Mouse (Mus musculus): ENCODE measurements around the gene Pbxip1. TPM values are rescaled to one million over a fixed set of nuclear protein-coding genes. Genes with fewer than 3 reads are reported as not detected.

The Pbxip1 gene
- total RNA-seq, 1 experiment from 2014 or later: 196 TPM

DNA sequence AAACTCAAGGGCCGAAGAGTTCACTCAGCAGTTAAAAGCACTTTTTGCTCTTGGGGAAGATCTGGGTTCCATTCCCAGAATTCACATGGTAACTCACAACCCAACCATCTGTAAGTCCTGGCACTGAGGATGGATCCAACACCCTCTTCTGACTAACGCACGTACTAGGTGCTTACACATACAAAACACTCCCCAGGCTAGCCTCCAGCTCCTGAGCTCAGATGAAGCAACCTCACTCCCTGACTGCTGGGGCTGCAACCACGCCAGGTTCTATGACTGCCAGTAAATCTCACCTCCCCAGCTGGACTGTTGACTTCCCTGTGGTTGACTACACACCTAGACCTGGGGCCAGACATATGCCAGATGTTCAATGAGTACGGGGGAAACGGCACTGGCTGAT is 29.6 kb upstream of the Pbxip1 start:
- no peak for ATAC-seq (ENCODE audit: extremely low read depth, insufficient number of reproducible peaks, low FRiP score, poor library complexity, severe bottlenecking)

DNA sequence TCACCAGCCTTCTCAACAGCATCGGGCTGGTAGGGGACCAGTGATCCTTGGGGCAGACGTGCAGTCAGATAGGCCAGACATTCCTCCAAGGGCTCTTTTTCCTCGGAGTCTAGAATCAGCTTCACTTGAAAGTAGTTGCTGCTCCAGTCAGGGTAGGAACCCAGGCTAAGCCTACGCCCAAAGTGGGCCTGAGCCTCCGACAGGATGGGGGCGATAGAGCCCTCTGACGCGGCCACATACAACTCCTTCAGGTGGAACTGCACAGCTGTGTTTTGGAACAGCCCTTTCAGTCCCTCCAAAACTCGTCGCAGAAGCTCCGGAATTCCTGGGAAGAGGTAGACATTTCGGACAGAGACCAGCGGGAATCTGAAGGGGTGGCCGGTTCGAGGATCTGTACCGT is 28.1 kb upstream of the Pbxip1 start:
- no peak for ATAC-seq (ENCODE audit: extremely low read depth, insufficient number of reproducible peaks, low FRiP score, poor library complexity, severe bottlenecking)

DNA sequence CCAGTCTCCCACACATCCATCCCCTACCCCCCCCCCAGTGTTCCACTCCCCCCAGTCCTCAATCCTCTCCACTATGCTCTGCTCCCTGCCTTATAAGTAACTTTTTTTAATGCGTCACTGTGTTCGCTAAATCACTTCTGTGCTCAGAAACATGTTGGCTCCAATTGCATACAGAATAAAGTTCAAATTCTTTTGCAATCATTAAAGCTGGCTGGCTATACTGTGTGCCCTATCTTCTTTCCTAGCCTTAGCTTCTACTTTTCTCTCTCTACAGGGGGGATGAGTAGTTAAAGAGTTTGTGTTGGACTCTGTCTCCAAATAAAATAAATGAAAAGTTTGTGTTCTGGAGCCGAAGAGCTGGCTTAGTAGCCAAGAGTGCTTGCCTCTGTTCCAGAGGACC is 26.8 kb upstream of the Pbxip1 start:
- ATAC-seq (ENCODE audit: extremely low read depth, insufficient number of reproducible peaks, low FRiP score, poor library complexity, severe bottlenecking): no peak

DNA sequence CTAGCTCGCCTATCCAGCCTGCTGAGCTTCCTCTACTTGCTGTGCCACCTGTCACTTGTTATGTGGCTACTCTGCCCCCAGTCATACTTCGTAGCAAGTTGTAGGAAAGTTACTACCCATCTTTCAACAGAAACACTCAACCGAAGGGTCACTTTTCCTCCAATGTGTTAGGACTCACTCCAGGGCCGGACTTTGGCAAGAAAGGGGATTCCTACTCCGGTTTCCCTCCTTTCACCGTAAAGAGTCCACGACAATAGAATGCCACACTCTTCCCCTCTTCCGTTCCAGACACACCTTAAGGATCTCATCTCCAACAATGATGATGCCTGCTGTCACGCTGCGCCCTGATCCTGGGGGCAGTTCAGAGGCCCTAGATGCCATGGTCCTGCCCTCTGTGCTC is 25.6 kb upstream of the Pbxip1 start:
- ATAC-seq (ENCODE audit: extremely low read depth, insufficient number of reproducible peaks, low FRiP score, poor library complexity, severe bottlenecking): no peak

DNA sequence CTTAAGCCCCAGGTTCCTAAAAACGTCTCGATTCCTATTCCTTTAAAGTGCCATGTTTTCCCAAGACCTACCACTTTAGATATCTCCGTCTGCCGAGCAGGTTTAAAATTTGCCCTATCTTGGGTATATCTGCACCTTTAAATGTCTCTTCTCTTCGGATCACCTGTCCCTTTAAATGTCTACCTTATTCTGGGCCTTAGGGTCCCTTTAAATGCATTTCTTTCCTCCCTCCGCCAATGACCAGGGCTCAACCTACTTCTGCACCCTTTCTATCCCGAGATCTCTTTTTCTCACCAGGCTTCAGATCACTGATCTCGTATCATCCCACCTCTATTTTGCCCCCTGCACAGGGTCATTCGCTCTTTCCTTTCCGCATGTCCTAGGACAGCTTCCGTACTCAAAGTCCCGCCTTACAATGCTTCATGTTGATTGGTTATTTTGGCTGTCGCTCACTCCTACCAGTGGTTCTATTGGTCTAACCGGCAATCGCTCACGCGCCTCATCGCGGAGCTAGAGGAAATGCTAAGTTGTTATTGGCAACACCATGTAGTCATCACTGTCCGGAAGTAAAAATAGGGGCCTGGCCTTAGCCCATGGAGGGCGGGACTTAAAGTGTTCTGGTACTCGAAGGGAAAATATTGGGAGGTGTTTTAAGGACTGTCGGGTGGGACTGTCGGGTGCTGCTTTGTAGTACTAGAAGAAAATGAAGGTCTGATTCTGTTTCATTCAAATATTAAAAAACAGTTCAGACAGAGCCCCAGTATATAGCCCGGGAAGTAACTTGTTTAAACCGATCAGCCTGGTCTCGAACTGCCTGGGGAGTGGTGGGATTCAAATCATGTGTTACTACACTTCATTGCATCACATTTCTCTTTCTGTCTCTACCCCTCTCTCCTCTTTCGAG is 24.8 kb upstream of the Pbxip1 start, which contains the start of gene Flad1:
Gene Flad1, minus strand, starts transcription at position 381 of the 904 bp plus-strand sequence.
- peak; percentile 100 for ATAC-seq (ENCODE audit: extremely low read depth, insufficient number of reproducible peaks, low FRiP score, poor library complexity, severe bottlenecking)

DNA sequence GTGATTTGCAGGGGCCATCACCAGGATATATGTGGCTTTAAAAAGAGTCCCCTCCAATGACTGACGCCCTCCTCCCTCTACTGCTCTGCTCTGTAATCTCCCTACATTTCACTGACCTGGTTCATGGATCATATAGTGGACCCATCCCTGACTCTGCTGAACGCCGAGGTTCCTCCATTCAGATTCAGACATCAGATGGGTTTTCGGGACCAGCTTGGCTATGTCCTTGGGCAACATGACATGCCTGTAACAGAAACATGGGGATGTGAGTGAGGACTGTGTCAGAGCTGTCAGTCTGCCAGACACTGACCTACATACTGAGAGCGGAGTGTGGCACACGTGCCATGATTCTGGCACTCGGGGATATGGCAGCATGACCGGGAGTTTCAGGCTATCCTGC is 20.3 kb upstream of the Pbxip1 start:
- ATAC-seq (ENCODE audit: extremely low read depth, insufficient number of reproducible peaks, low FRiP score, poor library complexity, severe bottlenecking): no peak

DNA sequence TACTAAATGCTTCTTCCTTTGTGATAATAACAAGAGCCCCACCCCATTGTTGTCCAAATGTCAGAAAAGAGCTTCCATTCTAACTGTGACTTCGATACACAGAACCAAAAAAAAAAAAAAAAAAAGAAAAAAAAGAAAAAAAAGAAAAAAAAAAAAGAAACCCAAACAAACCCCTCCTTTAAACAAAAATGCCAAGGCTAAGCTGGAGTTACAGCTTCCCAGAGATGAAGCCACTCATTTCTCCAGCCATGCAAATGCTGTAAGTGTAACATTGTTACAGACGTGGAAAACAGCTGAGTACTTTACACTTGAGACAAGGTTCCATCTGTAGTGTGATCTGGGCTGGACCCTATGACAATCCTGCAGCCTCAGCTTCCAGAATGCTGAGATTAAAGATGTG is 19.4 kb upstream of the Pbxip1 start:
- ATAC-seq (ENCODE audit: extremely low read depth, insufficient number of reproducible peaks, low FRiP score, poor library complexity, severe bottlenecking): no peak

DNA sequence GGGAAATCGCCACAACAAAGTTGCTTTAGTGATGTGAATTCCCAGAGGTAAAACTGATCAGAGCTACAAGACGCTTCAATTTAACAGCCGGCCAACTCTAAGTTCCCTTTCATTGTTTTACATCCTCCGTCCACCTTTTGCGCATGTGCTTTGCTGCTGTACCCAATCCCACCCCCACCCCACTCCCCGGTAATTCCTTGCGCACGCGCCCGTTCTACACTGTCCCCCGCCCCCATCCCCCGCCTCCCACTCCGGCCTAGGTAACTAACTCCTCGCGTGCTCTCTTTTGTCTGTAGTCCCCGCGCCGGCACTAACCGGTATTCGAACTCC is 18.7 kb upstream of the Pbxip1 start:
- no peak for ATAC-seq (ENCODE audit: extremely low read depth, insufficient number of reproducible peaks, low FRiP score, poor library complexity, severe bottlenecking)

DNA sequence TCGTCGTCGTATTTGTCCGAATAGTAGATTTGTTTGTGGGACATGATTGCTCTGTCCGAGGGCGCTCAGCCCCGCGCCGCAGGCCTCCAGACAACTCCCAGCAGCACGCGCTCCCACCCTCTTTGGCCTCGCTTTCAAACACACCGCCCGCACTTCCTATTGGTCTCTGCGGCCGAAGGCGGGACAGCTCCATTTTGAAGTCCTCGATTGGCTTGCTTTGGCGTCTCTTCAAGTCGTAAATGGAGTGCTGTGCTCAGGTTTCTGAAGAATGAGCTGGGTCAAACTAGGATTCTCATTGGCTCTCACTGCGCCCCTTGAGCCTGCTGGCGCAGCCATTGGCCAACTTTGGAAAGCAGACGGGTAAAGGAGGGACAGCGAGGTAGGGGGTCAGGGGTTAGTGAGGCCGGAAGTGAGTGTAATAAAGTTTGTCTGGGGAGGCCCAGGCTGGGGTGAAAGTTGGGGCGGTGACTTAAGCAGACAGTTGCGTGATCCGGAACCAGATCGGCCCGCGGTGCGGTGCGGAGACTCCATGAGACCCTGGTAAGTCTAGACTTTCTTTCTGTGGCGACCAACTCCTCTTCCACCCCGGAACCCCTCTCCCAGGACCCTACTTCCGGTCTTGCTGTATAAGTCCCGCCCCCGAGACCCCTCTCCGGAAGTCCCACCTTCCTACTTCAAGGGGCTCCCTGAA is 18.2 kb upstream of the Pbxip1 start, which contains the start of the genes Cks1b and Shc1:
Gene Cks1b, minus strand, starts transcription at position 214 of the 691 bp plus-strand sequence.
Gene Shc1, plus strand, starts transcription at position 274 of the 691 bp plus-strand sequence.
- peak; percentile 91 for ATAC-seq (ENCODE audit: extremely low read depth, insufficient number of reproducible peaks, low FRiP score, poor library complexity, severe bottlenecking)

DNA sequence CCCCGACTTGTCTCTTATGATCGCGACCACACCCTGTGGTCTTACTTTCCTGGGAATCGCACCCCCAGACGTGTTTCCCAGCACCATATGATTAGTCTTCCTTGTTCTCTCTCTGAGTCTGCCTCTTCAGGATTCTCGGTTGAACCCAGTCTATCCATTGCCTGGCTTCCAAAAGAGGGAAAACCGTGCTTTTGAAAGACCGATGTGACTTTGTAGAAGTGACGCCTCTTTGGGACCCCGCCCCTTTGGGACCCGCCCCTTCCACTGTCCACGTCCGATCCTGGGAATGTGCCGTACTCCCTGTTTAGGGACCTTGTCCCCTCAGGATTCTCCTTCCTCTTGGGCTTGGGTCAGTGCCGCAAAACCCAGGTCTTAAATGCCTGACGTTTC is 17.6 kb upstream of the Pbxip1 start:
- no peak for ATAC-seq (ENCODE audit: extremely low read depth, insufficient number of reproducible peaks, low FRiP score, poor library complexity, severe bottlenecking)

DNA sequence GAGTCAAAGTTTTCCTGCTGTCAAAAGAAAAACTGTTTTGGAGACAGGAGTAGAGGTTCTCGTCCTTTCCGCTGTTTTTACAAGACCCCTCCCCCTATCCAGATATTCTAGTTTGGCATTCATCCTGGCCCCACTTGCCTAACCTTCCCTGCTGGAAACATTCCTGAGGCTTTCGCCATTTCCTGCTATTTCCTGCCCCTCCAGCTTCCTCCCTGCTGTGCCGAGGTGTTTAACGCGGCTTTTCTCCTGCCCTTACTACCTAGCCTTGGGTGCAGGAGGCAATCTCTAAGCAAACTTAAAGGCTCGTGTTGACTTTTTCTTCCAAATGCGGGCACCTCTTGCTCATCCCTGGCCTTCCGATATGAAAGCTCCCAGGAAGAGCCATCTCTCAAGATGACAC is 16.9 kb upstream of the Pbxip1 start:
- ATAC-seq (ENCODE audit: extremely low read depth, insufficient number of reproducible peaks, low FRiP score, poor library complexity, severe bottlenecking): no peak

DNA sequence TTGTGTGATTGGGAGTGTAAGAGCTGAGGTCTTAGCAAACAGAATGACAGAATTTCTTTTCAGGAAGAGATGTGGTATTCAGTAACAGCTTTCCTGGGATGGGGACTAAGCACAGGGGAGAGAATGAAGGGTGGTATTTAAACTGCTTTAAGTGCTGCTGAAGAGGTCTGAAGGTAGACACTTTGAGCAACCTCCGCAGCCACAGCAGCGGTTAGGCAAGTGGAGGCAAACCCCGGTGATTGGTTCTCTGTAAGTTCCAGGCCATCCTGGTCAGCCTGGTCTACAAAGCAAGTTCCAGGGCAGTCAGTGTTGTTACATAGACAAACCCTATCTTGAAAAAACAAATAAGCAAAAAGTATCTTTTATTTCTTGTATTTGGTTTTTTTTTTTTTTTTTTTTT is 16.5 kb upstream of the Pbxip1 start:
- ATAC-seq (ENCODE audit: extremely low read depth, insufficient number of reproducible peaks, low FRiP score, poor library complexity, severe bottlenecking): no peak

DNA sequence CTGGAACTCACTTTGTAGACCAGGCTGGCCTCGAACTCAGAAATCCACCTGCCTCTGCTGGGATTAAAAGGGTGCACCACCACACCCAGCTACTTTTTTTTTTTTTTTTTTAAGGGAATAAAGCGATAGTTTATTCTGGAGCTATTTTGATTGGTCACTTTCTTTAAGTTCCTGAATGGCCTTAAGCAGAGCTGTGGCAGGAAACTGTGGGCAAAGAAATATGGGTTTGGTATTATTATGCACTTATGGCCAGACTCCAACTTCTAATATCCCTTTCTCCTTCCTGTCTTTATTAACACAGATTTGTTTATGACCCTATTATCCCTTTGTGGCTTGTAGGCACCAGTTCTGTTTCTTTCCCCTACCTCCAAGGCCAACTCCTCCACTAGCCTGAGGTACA is 16.1 kb upstream of the Pbxip1 start:
- ATAC-seq (ENCODE audit: extremely low read depth, insufficient number of reproducible peaks, low FRiP score, poor library complexity, severe bottlenecking): no peak

DNA sequence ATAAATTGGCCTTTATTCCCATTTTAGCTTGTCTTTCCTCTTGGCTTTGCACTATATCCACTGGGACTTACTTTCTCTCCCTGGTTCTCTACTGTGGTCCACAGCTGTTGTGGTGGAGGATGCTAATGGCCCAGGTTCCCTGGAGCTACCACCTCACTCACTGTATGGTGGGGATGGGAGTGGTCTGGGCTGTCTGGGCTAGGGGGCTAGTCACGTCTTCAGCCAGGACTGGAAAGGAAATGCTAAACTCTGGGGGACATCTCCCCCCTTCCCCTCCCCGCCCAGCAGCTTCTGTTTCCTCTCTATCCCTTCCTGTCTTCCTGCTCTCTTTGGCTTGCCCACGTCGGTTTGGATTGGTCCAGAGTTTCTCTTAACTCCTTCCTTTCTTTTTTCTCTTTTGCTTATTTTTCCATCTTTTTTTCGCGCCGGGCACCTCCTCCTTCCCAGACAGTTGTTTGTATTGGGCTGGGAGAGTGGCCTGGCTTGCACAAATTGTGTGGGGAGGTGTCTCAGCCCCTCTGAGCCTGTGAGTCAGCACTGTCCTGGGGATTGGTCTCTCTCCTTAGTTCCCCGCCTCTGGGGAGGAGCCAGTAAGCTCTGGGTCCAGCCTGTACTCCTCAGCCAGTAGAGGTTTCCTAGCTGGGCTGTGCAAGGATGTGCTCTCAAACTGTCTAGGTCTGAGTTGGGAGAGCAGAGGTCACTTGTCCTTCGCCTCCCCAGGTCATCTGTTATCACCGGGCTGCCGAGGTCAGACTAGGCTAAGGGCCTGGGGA is 15.3 kb upstream of the Pbxip1 start:
- peak; percentile 42 for ATAC-seq (ENCODE audit: extremely low read depth, insufficient number of reproducible peaks, low FRiP score, poor library complexity, severe bottlenecking)

DNA sequence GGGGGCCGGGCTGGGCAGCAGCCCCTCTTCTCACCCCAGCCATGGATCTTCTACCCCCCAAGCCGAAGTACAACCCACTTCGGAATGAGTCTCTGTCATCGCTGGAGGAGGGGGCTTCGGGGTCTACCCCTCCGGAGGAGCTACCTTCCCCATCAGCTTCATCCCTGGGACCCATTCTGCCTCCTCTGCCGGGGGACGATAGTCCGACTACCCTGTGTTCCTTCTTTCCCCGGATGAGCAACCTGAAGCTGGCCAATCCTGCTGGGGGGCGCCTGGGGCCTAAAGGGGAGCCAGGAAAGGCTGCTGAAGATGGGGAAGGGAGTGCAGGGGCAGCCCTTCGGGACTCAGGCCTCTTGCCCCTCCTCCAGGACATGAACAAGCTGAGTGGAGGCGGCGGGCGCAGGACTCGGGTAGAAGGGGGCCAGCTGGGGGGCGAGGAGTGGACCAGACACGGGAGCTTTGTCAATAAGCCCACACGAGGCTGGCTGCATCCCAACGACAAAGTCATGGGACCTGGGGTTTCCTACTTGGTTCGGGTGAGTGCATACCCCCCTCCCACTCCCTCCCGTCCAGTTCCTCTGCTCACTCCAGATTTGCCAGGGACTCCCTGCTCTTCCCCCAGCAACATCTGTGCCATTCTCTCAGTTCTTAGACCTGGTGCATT is 14.6 kb upstream of the Pbxip1 start:
- no peak for ATAC-seq (ENCODE audit: extremely low read depth, insufficient number of reproducible peaks, low FRiP score, poor library complexity, severe bottlenecking)

DNA sequence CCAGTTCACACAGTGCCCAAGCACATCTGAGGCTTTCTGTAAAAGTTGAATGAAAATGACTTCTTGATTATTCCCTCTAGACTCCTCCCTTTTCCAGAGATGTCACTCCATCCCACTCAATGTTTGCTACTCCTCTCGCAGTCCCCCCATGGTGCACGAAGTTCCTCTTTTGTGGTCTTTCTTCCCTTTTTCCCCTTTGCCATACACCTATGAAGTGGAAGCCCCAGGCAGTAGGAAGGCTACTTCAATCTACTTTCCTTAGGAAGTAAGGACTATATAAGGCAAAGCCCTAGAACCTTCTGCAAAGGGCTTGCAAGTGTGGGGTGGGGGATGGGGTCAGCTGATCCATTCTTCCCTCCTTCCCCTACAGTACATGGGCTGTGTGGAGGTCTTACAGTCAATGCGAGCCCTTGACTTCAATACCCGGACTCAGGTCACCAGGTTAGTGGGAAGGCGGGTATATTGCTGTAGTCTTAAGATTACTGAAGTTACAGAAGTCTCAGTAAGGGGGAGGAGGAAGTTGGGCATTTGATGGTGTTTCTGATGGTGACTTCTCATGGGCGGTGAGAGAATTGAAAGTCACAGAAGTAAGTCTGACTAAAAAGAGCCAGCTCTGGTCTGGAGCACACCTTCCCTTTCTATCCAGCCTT is 13.8 kb upstream of the Pbxip1 start:
- no peak for ATAC-seq (ENCODE audit: extremely low read depth, insufficient number of reproducible peaks, low FRiP score, poor library complexity, severe bottlenecking)

DNA sequence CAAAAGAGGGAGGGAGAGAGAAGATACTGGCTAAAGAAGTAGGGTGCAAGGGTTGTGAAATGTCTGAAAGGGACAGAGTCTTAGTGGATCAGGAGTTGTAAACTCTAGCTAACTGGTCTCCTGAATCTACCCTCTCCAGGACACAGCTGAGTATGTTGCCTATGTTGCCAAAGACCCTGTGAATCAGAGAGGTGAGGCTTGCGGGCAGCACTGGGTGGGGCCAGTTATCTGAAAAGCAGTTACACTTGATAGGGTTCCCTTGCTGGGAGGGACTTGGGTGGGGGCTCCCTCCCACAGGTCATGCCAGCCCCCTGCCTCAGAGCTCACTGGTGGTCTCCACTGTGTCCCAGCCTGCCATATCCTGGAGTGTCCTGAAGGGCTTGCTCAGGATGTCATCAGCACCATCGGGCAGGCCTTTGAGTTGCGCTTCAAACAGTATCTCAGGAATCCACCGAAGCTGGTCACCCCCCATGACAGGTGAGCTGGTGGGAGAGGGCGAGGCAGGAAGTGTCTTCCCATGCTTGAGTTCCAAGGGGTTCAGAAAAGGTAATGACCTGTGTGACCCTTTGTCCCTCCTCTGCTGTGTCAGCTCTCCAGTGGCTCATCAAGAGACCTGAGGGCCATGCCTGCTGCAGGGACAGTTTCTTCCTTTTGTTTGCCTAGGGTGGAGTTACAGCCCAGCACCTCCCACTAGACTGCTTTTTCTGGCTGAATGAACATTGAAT is 11.9 kb upstream of the Pbxip1 start:
- ATAC-seq (ENCODE audit: extremely low read depth, insufficient number of reproducible peaks, low FRiP score, poor library complexity, severe bottlenecking): no peak

DNA sequence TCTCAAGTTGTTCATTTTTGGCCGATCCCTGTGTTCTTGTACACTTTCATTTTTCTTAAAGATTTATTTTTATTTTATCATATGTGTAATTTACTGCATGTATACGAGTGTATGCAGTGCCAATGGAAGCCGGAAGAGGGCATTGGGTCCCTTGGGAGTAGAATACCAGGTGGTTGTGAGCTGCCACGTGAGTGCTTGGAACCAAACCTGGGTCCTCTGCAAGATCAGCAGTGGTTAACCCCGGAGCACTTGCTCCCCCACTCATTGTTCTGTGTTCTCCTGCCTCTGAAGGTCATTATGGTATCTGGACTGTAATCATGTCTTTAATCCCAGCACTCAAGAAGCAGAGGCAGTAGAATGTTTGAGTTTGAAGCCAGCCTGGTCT is 11.4 kb upstream of the Pbxip1 start:
- ATAC-seq (ENCODE audit: extremely low read depth, insufficient number of reproducible peaks, low FRiP score, poor library complexity, severe bottlenecking): no peak
